Mouse (Mus musculus) adrenal gland, postnatal 25 days (tissue): Measurements from ENCODE around the gene Serinc5. TPM values are rescaled to one million over a fixed set of nuclear protein-coding genes. Genes with fewer than 3 reads are reported as not detected.
A peak's percentile ranks its signal among the peaks of the same experiment; 100 is the strongest.

Experiments used
- DNase-seq: peaks from one replicate; pipeline ENCODE4 v3.0.0; 2021; ENCODE audit warnings: mixed read lengths
- total RNA-seq: library from RNA; stranded (reverse); gene quantifications from 2 replicates; pipeline ENCODE4 v1.2.3, GENCODE M21; 2021

Gene Serinc5
- total RNA-seq, 1 experiment from 2014 or later = 74.2 TPM

- no peak for DNase-seq
These were observed 4.3 kb downstream of the Serinc5 start for GRCm38 (mm10) chr13:92615201-92615600.

DNA sequence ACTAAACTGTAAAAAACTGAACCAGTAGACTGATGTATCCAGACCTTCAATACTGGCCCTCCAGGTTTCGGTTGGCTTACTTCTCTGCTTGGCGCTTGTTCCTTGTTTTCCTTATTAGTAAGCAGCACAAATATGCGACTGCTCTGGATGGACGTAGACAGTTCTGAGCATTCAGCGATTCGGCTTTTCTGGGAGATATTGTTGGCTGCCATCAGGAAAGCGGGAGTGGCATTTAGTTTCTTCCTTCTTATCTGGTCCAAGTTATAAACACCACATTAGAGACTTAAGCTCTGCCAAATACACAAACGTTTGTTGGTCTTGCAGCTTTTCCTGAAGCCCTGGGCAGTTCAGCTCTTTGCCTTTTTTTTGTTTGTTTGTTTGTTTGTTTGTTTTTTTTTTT, 5.6 kb downstream of the Serinc5 start:
- DNase-seq = no peak

GRCm38 (mm10) chr13:92626196-92626595, 15.3 kb downstream of the Serinc5 start:
- DNase-seq = no peak

- DNase-seq = no peak
These were observed 15.8 kb downstream of the Serinc5 start for GRCm38 (mm10) chr13:92626725-92627124.

DNA sequence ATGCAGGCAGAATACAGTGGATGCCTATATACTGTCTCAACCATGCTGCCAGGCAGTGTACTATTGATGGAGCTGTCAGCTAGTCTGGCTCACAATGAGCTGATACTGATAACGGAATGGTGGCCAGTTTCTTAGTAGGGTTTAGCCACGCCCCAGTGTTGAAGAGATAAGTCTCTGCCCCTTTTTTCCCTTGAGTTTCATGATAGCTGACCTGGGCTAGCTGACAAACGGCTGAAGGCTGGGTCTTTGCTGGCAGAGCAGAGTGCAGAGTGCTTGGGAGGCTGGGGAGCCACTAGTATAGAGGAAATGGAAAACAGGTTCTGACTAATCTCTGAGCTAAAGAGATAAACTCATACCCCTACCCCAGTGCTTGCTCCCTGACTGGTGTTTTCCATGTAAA, 18.6 kb downstream of the Serinc5 start:
- DNase-seq = no peak

- no peak for DNase-seq
These were observed 20.6 kb downstream of the Serinc5 start for GRCm38 (mm10) chr13:92631450-92631849.

- no peak for DNase-seq
These were observed 21.7 kb downstream of the Serinc5 start for GRCm38 (mm10) chr13:92632550-92632949.

DNA sequence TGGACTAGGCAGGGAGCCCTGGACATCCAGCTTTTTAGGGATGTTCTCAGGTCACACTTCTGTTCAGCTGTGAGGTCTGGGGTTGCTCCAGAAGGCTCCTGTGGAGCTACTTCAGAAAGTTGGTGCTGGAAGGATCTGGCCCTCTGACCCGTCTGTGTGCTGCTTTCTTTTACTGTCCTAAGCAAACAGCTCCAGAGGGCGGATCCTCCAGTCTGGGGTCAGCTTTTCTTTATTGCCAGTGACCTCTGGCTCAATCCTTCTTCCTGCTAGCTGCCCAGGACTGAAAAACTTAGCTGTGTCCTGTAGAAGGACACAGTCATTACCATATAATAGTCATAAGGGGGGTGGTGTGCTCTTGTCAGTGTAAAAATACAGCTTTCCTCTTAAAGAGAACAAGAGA, 24.1 kb downstream of the Serinc5 start:
- DNase-seq = no peak

DNA sequence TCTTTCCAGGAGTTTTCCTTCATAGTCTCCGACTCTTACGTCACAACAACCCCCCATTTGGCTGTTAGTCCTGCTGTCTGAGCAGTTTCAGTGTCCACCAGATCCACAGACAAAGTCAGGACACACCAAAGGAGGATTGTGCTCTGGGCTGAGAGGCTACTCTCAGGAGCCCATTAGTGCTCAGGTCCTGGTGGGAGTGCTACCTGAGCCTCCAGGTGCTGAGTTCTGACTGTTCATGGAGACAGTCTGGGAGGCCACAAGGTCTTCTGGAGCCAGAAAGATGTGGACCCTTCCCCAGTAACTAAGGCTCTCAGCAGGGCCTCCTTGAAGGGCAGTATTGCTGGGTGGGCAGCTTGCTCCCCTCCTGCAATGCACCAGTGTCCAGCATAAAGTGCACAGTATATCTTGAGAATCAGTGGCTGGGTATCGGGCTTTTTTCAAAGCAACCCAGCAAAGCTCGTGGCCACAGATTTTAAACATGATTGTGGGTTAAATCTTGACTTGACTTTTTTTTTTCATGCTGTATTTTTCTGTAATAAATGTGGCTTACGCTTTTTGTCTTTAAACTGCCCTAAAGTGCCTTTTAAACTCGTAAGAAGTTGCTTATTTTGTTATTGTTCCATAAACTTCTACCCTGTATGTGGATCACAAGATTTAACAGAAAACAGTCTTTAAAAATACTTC, 25.5 kb downstream of the Serinc5 start:
- DNase-seq = no peak

- DNase-seq = peak; percentile 44
These were observed 26.0 kb downstream of the Serinc5 start for GRCm38 (mm10) chr13:92636910-92637275.

- DNase-seq = no peak
These were observed 28.5 kb downstream of the Serinc5 start for GRCm38 (mm10) chr13:92639093-92640014.

DNA sequence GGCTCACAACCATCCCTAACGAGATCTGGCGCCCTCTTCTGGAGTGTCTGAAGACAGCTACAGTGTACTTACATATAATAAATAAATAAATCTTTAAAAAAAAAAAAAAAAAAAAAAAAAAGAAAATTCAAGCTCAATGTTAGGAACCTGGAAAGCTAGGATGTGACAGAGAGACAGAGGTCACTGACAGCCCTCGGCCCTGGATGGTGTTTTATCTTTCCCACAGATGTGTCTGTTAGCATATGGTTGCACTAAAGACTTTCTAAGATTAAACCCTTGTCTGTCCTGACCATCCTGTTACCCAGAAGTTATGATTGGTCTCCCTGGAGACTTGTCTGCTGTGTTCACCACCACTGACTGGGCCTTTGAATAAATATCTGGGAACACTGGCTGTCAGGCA, 33.3 kb downstream of the Serinc5 start:
- DNase-seq = no peak

DNA sequence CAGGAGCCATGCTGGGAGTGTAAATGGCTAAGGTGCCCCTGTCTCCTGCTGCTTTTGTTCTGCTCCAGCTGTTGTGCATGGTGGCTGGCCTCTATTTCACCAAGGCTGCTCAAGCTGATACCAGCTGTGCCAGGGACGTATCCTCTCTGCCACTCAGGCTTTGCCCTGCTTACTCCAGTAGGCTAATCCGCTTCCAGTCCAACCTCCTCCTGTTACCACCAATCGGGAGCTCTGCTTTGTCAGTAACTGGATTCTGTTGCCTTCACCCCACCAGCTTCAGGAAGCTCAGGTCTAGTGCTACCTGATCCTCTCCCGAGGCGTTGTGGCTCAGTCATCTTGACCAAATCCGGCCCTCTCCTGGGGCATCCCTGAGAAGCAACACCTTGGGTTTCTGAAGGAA, 33.9 kb downstream of the Serinc5 start:
- no peak for DNase-seq

GRCm38 (mm10) chr13:92647695-92648094, 36.8 kb downstream of the Serinc5 start:
- no peak for DNase-seq

- no peak for DNase-seq
These were observed 38.2 kb downstream of the Serinc5 start for GRCm38 (mm10) chr13:92649111-92649510.

DNA sequence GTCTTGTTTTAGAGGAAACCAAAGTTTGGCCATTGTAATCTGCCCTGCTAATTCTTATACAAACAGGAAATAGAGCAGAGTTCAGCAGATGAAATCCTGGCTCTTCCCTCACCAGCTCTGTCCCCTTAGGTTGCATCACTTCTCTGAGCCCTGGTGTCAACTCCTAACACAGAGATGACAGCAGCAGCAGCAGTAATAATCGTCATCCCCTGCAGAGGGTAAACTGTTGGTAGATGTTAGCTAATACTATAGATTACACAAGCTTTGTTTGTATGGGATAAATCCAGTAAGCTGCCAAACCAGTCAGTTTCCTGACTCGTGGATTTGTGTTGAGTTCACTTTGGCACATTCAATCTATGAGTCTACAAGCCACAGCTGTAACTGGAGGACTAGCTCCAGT, 40.1 kb downstream of the Serinc5 start:
- no peak for DNase-seq

DNA sequence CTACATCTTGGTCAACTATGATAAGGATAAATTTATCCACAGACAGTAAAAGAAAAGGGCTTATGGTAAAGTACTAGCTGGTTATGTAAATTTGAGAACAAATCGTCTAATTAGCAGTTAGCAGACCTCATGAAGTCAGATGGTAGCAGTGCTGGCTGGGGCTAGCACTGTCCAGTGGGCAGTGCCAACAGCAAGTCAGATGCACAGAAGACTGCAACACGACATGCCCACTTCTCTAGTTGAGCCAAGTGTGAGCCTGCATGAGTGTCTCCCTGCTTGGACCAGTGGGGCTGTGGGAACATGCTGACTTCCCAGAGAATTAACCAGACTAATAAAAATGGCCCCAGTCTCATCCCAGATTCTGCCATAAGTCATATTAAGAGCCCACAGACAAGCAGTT, 41.6 kb downstream of the Serinc5 start:
- DNase-seq = no peak

DNA sequence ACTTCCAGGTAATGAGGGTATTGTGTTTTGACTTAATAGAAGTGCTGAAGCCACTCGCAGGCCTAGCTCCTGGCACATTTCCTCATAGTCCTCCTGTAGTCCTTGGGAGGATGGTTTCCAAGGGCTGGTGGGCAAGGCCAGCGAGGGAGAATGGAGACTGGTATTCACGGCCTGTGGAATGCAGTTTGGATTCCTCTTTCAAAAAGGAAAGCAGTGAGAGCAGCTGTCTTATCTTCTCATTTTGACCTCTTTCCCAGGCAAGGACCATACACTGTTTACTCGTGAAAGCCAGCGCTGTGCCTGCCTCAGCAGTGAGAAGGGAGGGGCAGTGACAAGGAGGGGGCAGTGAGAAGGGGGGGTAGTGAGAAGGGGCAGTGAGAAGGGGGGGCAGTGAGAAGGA, 42.4 kb downstream of the Serinc5 start:
- DNase-seq = peak; percentile 17

GRCm38 (mm10) chr13:92656815-92657513, 46.1 kb downstream of the Serinc5 start:
- DNase-seq = no peak

- DNase-seq = no peak
These were observed 48.7 kb downstream of the Serinc5 start for GRCm38 (mm10) chr13:92659611-92660010.

DNA sequence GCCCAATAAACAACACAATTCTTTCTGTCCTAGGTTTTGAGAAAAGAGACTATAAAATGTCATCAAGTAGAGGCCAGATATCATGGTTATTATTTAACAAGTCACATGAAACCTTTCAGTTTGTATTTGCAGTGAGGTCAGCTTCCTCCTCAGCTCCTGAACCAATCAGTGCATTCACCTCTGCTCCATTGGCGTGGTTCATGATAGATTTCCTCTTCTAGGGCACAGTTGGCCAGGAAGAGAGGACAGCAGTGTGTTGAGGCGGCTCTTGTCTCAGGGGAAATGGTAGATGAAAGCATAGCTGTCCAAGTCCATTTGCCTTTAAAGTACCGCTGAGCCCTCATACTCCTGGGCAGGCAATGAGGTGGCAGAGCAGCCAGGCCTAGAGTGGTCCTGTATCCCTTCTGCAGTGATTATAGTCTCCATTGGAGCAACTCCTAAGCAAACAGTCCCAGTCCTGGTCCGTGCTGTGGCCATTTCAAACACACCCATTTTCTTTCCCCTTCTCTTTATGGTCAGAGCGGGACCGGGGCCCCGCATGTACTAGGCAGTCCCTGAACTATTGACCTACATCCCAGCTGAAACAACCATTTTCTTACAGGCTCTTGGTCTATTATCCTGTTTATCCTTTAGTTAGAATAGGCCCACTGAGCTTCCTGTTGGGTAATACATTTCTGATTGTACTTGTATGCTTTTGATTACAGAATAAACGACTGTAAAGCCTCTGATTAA, 51.8 kb downstream of the Serinc5 start:
- no peak for DNase-seq

GRCm38 (mm10) chr13:92665008-92665407, 54.1 kb downstream of the Serinc5 start:
- no peak for DNase-seq
